Mouse (Mus musculus) embryonic facial prominence, embryonic 12.5 days (tissue): Measurements from ENCODE around the gene Ildr1. TPM values are rescaled to one million over a fixed set of nuclear protein-coding genes. Genes with fewer than 3 reads are reported as not detected.

Experiments
- ATAC-seq: fragments of 200-750 bp; cut with Nextera tagmentation; 2 replicates; pipeline ENCODE4 v1.8.0; 2017; ENCODE audit not compliant: insufficient number of reproducible peaks, insufficient read depth, low FRiP score, low TSS enrichment
- H3K27ac ChIP-seq: fragments of 300-500 bp; sonication (generic); 2 replicates; pipeline ENCODE4 v1.5.1; 2016; ENCODE audit warnings: mild to moderate bottlenecking
- H3K27me3 ChIP-seq: fragments of 300-500 bp; sonication (generic); 2 replicates; pipeline ENCODE4 v1.6.1; 2016; ENCODE audit warnings: mild to moderate bottlenecking, moderate library complexity
- H3K36me3 ChIP-seq: fragments of 300-500 bp; sonication (generic); 2 replicates; pipeline ENCODE4 v1.6.1; 2016; ENCODE audit warnings: mild to moderate bottlenecking
- H3K4me1 ChIP-seq: fragments of 300-500 bp; sonication (generic); 2 replicates; pipeline ENCODE4 v1.6.1; 2016
- H3K4me2 ChIP-seq: fragments of 300-500 bp; sonication (generic); replicated peaks from 2 replicates; pipeline ENCODE4 v1.6.1; 2016; ENCODE audit warnings: mild to moderate bottlenecking, moderate library complexity
- H3K4me3 ChIP-seq: fragments of 300-500 bp; sonication (generic); 2 replicates; pipeline ENCODE4 v1.5.1; 2016; ENCODE audit warnings: mild to moderate bottlenecking
- H3K9ac ChIP-seq: fragments of 300-500 bp; sonication (generic); 2 replicates; pipeline ENCODE4 v1.6.1; 2016; ENCODE audit warnings: mild to moderate bottlenecking, moderate library complexity
- H3K9me3 ChIP-seq: fragments of 300-500 bp; sonication (generic); 2 replicates; pipeline ENCODE4 v1.6.1; 2016; ENCODE audit warnings: mild to moderate bottlenecking, moderate library complexity
- WGBS: fragments of 180-500 bp; shearing (Covaris S2); methylation state at CpG from one replicate; pipeline ENCODE4 v1.1.7; 2016; 5-methylcytosine and 5-hydroxymethylcytosine counted together
- polyA plus RNA-seq: library from polyadenylated mRNA; unstranded; fragments of >200 nt; fragmentation: Nextera tagmentation; extraction: Ambion mirVana; gene quantifications from 2 replicates; pipeline ENCODE4 v1.2.1, GENCODE M21; 2016

Gene Ildr1
- 1.9 and 2.4 TPM in 2 replicates for polyA plus RNA-seq

DNA sequence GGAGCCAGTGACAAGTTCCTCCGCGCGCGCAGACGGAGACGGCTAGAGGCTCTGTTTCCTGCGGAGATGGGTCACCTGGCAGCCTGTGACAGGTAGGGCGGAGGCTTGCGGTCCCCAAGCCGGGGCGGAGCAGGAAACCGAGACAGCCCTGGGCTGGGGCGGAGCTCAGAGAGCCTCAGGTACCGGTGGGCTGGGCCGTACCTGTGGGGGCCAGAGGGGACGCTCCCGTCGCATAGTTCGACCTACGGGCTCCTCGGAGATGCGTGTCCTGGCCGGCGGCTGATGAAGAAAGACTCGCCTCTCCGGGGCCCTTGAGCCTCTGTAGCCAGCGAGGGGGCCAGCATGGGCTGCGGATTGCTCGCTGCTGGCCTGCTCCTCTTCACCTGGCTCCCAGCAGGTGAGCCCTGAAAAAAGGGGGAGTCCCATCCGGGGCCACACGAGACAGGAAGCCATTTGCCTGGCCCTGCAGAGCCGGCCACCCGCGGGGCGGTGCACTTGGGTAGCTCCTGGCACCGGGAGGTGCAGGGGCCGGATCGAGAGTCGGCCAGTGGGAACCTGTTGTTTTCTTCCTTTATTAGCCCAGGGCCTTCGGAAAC is at the start of gene Ildr1:
Gene Ildr1, plus strand, starts transcription at position 161 of the 596 bp plus-strand sequence.
- WGBS, result 2% methylated on average over 40 of the region's 40 CpGs
- H3K27ac ChIP-seq, result peak within 1 kb of the TSS; percentile 36; the same call in 1 of the 2 replicates

DNA sequence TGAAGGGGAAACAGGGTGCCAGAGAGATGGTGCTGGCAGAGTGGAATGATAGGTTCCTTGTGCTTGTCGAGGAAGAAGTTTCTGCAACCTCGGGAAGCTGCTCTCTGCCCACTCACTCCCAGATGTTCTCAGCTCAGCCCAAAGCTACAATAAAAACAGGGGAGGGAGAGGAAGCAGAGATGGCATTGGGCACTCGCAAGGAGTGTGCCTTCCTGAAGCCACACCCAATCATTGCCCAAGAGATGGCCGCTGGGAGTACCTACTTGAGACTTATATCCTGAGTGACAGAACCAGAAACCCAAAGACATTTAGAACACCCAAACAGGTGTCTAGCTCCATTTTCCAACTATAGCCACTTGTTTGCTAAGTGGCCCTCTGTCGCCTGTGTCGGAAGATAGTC is 48.7 kb upstream of the Ildr1 start:
- H3K9ac ChIP-seq, result no peak overlapping the region
- ATAC-seq, result no peak
- H3K4me2 ChIP-seq, result no peak overlapping the region
- H3K4me3 ChIP-seq, result no peak overlapping the region
- H3K9me3 ChIP-seq, result no peaks in the 10 kb centered on the region
- no peaks in the 10 kb centered on the region for H3K36me3 ChIP-seq
- no peaks in the 10 kb centered on the region for H3K27me3 ChIP-seq
- no peaks in the 10 kb centered on the region for H3K4me1 ChIP-seq
- WGBS, result 88% methylated on average over 6 of the region's 6 CpGs
- no peak overlapping the region for H3K27ac ChIP-seq

More for the DNA sequence above, at the start of gene Ildr1:
- ATAC-seq, result 0 out of 2 replicates have a peak, but pooled peaks have one; percentile 49
- H3K27me3 ChIP-seq, result peaks cover 19% of the 10 kb centered on the region
- peaks cover 11% of the 10 kb centered on the region; the same call in 1 of the 2 replicates for H3K4me1 ChIP-seq
- H3K9me3 ChIP-seq, result no peaks in the 10 kb centered on the region
- peak within 1 kb of the TSS; percentile 41 for H3K4me3 ChIP-seq
- no peaks in the 10 kb centered on the region for H3K36me3 ChIP-seq
- H3K4me2 ChIP-seq, result peak within 1 kb of the TSS; percentile 81
- peak within 1 kb of the TSS; percentile 24 for H3K9ac ChIP-seq

DNA sequence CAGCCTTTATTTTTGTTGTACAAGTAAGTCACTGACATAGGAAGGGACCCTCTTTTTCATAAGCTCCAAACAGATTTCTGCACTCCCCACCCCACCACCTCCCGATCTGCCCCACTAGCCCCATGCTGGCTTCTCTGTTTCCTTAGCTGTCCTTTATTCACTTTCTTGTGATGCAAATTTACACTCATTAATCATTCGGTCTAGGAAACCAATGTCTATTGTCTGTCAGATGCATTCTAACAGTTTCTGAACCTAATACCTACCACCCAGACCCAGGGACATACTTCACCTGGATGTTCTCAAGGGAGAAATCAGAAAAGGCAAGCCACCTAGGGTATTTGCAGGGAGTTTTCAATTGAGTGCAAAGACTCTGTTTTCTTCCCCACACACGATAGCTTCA is 44.5 kb upstream of the Ildr1 start:
- Histone ChIP-seq H3K27me3 (no peaks in the 10 kb centered on the region), H3K4me2 (no peak overlapping the region), H3K27ac (no peak overlapping the region), H3K4me1 (no peaks in the 10 kb centered on the region), H3K9ac (no peak overlapping the region), H3K9me3 (no peaks in the 10 kb centered on the region), H3K36me3 (no peaks in the 10 kb centered on the region), H3K4me3 (no peak overlapping the region)
- ATAC-seq, result no peak
- WGBS, result 45% methylated on average over 3 of the region's 3 CpGs

DNA sequence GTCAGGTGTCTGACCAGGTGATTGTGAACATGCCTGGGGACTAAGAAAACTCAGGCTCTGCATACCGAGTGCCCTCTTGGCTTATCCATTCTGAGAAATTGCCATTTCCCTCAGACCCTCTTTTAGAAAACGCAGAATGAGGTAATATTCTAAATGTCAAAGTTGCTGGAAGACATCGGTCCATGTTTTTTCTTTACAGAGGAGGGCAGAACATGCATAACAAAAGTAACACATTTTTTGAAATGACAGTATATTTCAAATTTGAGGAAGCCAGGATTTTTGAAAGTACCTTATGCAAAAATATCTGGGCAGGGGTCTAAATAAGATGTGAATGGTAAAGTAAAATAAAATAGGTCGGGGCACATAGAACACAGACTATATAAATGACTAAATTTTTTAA is 43.3 kb upstream of the Ildr1 start:
- H3K4me1 ChIP-seq, result no peaks in the 10 kb centered on the region
- 83% methylated on average over 4 of the region's 4 CpGs for WGBS

DNA sequence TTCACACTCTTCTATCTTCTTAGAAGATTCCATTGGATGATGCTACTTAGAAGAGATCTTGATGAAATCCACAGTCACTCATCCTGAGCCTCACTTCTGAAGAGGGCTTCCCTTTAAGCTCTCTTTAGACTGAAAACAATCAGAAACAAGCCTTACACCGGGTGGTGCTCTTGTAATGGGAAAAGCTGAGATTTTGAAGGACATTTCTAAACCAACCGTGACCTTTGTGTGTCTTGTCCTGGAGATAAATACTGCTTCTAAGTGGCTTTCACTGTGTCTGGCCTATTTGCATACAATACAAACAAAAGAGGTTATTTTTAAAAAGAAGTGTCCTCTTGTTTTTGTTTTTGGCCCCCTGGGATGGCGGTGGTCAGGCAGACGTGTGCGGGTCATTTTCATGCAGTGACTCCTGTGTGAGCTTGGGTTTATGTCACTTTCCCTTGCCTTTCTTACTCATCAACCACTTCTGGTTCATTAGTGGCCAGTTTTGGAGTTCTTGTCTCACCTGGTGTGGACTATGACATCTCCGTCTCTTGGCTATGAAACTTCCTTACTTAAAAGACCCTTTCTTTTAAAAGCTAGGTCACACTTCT is 42.5 kb upstream of the Ildr1 start:
- H3K4me2 ChIP-seq, result no peak overlapping the region
- no peaks in the 10 kb centered on the region for H3K9me3 ChIP-seq
- H3K27ac ChIP-seq, result no peak overlapping the region
- H3K36me3 ChIP-seq, result no peaks in the 10 kb centered on the region
- no peaks in the 10 kb centered on the region for H3K27me3 ChIP-seq
- no peak overlapping the region for H3K9ac ChIP-seq
- H3K4me3 ChIP-seq, result no peak overlapping the region
- no peaks in the 10 kb centered on the region for H3K4me1 ChIP-seq
- no peak for ATAC-seq
- WGBS, result 61% methylated on average over 6 of the region's 6 CpGs

More for the DNA sequence above, 43.3 kb upstream of the Ildr1 start:
- Histone ChIP-seq H3K4me3 (no peak overlapping the region), H3K27ac (no peak overlapping the region), H3K27me3 (no peaks in the 10 kb centered on the region), H3K4me2 (no peak overlapping the region), H3K36me3 (no peaks in the 10 kb centered on the region), H3K9ac (no peak overlapping the region), H3K9me3 (no peaks in the 10 kb centered on the region)
- ATAC-seq, result no peak

DNA sequence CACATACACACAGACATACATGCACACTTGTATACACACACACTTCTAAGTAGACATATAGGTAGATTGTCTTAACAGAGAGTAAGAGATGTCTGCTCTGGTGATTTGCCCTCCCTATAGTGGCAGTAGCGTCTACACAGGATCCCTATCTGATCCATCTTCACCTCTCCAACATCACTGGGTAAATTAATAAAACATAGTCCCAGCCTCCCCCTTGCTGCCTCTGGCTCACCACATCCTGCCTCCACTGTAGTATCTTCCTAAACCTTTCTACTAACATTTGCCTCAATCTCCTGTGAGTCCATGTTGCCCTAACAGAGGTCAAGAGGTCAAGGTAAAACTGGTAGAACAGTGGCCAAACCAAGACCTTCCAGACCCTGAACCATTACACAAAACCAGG is 38.6 kb upstream of the Ildr1 start:
- WGBS, result 88% methylated on average over 1 of the region's 1 CpGs
- no peak for ATAC-seq
- Histone ChIP-seq H3K27me3 (no peaks in the 10 kb centered on the region), H3K9ac (no peak overlapping the region), H3K9me3 (peaks cover 5% of the 10 kb centered on the region; the same call in 1 of the 2 replicates), H3K4me1 (no peaks in the 10 kb centered on the region), H3K4me2 (no peak overlapping the region), H3K4me3 (no peak overlapping the region), H3K36me3 (no peaks in the 10 kb centered on the region), H3K27ac (no peak overlapping the region)

DNA sequence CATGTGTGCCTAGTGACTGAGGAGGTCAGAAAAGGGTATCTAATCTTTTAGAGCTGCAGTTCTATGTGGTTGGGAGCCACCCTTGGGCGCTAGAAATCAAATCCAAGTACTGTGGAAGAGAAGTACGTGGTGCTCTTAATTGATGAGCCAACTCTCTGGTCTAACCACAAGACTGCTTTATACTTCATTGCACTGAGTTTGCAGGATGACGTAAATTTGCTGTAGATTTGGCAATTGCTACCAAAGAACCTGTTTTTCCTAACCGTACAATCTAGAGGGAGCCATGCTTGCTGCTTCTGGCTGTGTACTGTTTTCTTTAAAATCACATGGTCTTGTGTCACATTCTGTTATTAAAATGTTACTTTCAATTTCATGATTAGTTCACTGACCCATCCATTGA is 37.9 kb upstream of the Ildr1 start:
- WGBS, result 78% methylated on average over 4 of the region's 4 CpGs
- H3K9me3 ChIP-seq, result peaks cover 5% of the 10 kb centered on the region; the same call in 1 of the 2 replicates

DNA sequence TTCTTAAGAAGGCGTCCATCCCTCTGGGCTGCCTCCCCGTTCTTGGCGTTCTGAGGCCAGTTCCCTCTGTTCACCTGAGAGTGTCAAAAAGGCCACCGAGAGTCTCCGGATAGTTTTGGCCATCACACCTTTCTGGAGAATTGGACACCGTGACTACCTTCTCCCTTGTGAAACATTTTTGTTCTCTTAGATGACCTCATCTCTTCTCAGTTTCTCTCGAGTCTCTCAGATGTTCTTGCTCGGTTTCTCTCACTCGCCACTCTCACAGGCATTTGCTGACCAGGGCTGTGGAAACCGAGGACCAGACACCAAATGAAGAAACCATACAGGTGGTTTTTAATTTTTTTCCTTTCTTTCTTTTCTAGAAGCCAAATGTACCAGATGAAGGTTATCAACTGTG is 32.4 kb upstream of the Ildr1 start:
- Histone ChIP-seq H3K9me3 (peaks cover 5% of the 10 kb centered on the region; the same call in 1 of the 2 replicates), H3K27me3 (no peaks in the 10 kb centered on the region), H3K36me3 (no peaks in the 10 kb centered on the region), H3K4me1 (no peaks in the 10 kb centered on the region), H3K27ac (no peak overlapping the region), H3K4me3 (no peak overlapping the region), H3K9ac (no peak overlapping the region), H3K4me2 (no peak overlapping the region)
- 87% methylated on average over 10 of the region's 10 CpGs for WGBS
- ATAC-seq, result no peak

More for the DNA sequence above, 37.9 kb upstream of the Ildr1 start:
- Histone ChIP-seq H3K27me3 (no peaks in the 10 kb centered on the region), H3K4me3 (no peak overlapping the region), H3K4me1 (no peaks in the 10 kb centered on the region), H3K9ac (no peak overlapping the region), H3K4me2 (no peak overlapping the region), H3K36me3 (no peaks in the 10 kb centered on the region), H3K27ac (no peak overlapping the region)
- no peak for ATAC-seq

DNA sequence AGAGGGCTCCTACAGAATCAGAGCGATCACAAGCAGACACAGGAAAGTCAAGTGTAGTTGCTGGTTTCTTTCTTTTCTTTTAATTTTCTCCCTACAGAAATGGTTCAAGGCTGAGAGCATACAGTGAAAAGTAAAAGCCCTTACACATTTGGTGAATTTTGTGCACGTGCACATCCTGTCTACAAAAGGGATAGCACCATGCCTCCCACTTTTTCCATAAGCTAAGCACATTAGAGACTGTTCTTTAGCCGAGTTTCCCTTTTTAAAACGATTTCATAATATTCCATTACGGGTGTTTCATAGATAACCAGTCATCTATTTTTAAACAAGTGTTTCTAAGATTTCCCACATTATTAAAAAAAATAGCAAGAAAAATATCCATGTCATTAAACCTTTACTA is 30.3 kb upstream of the Ildr1 start:
- H3K4me2 ChIP-seq, result no peak overlapping the region
- no peak for ATAC-seq
- H3K9ac ChIP-seq, result no peak overlapping the region
- no peak overlapping the region for H3K27ac ChIP-seq
- no peaks in the 10 kb centered on the region for H3K9me3 ChIP-seq
- no peak overlapping the region for H3K4me3 ChIP-seq
- H3K36me3 ChIP-seq, result no peaks in the 10 kb centered on the region
- H3K4me1 ChIP-seq, result no peaks in the 10 kb centered on the region
- H3K27me3 ChIP-seq, result no peaks in the 10 kb centered on the region
- whole genome bisulfite sequencing, result 84% methylated on average over 5 of the region's 5 CpGs

DNA sequence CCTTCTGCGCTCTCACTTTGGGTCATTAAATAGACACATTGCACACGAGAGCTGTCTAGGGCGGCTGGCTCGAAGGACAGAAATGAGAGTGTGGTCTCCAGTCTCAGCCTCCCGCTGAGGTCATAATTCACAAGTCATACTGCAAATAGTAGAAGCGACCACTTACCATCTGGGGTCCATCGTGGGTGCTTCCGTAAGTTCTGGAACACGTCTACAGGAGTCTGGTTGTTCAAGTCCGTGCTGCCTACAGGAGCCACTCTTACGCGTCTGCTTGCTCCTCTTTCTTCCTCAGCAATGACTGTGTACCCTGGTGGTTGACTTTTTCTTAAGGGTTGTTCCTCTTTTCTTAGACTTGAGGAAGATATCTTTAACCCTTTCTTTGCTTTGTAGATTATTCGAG is 28.0 kb upstream of the Ildr1 start, which contains the start of gene Cd86:
Gene Cd86, minus strand, starts transcription at position 300 of the 400 bp plus-strand sequence.
- ATAC-seq, result no peak
- no peaks in the 10 kb centered on the region for H3K36me3 ChIP-seq
- WGBS, result 89% methylated on average over 13 of the region's 13 CpGs

DNA sequence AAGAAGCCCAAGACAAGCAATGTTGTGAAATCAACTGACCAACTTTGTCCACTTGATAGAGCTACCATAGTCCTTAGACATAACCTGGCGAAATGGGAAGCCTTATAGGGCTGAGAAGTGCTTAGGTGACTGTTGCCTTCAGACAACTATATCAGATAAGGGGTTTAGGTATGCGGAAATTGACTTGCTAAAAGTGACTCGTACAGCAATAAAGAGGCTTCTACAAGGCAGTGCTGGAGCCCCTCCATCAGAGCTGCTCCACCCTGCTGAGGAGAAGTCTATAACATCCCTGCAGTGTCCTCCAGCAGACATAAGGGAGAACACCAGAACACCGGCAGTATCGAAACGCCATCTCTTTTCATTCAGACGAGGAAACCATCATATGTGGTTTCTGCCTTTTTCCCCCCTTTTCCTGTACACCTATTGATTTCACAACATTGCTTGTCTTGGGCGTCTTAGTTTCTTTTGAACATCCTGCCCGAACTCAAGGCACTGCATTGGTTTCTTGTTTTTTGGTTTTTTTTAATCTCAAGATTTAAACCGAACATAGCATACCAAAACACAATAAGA is 27.2 kb upstream of the Ildr1 start:
- no peak overlapping the region for H3K9ac ChIP-seq
- H3K4me3 ChIP-seq, result no peak overlapping the region
- no peak for ATAC-seq
- H3K27me3 ChIP-seq, result no peaks in the 10 kb centered on the region
- no peaks in the 10 kb centered on the region for H3K4me1 ChIP-seq
- H3K27ac ChIP-seq, result no peak overlapping the region
- no peaks in the 10 kb centered on the region for H3K36me3 ChIP-seq
- 90% methylated on average over 10 of the region's 10 CpGs for WGBS
- H3K9me3 ChIP-seq, result no peaks in the 10 kb centered on the region
- H3K4me2 ChIP-seq, result no peak overlapping the region

More for the DNA sequence above, 28.0 kb upstream of the Ildr1 start, which contains the start of gene Cd86:
- no peak within 1 kb of the TSS for H3K4me2 ChIP-seq
- no peaks in the 10 kb centered on the region for H3K9me3 ChIP-seq
- H3K9ac ChIP-seq, result no peak within 1 kb of the TSS
- H3K4me3 ChIP-seq, result no peak within 1 kb of the TSS
- no peaks in the 10 kb centered on the region for H3K4me1 ChIP-seq
- no peaks in the 10 kb centered on the region for H3K27me3 ChIP-seq
- no peak within 1 kb of the TSS for H3K27ac ChIP-seq

DNA sequence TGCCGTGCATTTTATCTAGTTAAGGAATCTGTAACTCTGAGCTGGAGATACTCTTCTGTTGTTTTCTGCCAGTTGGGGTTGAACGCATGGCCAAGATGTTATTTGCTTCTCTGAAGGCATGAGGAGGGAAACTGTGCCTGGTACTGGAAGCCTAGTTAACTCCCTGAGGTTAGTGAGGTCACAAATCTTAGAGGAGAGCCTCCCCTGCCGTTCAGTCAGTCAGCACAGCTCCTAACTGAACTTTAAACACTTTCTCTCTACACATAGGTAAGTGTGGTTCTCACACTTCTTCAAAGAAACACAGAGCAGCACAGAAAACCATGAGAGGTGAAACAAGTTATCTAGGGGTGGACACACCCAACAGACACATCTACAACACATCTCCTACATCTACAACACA is 23.2 kb upstream of the Ildr1 start:
- H3K36me3 ChIP-seq, result no peaks in the 10 kb centered on the region
- no peak for ATAC-seq
- 79% methylated on average over 3 of the region's 3 CpGs for WGBS
- no peaks in the 10 kb centered on the region for H3K4me1 ChIP-seq
- H3K4me2 ChIP-seq, result no peak overlapping the region
- H3K27me3 ChIP-seq, result no peaks in the 10 kb centered on the region
- H3K9me3 ChIP-seq, result no peaks in the 10 kb centered on the region
- H3K9ac ChIP-seq, result no peak overlapping the region
- no peak overlapping the region for H3K4me3 ChIP-seq
- no peak overlapping the region for H3K27ac ChIP-seq
